Mouse (Mus musculus): Measurements from ENCODE around the gene Nedd9. TPM values are rescaled to one million over a fixed set of nuclear protein-coding genes. Genes with fewer than 3 reads are reported as not detected.

Gene Nedd9
- total RNA-seq, 1 experiment from 2014 or later, result 7.3 TPM

DNA sequence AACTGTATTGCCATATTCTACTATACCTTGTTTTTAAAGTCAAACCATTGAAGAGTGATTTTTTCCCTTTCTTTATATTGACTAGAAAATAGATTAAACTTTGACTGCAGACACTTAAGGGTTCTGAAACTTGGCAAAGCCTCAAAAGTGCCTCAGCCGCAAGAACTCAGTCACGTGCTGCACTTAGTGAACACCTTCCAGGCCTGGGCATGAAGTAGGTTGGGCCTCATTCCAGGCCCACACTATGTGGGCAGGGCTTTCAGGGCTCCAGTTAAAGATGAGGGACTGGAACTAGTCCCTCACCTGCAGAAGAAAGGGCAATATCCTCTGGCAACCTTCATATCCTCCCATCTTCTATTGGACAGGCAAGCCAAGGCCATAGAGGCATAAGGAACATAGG is 131.6 kb downstream of the Nedd9 start:
- no peak for ATAC-seq (replicated peaks; ENCODE audit: low read depth, poor library complexity, severe bottlenecking)

DNA sequence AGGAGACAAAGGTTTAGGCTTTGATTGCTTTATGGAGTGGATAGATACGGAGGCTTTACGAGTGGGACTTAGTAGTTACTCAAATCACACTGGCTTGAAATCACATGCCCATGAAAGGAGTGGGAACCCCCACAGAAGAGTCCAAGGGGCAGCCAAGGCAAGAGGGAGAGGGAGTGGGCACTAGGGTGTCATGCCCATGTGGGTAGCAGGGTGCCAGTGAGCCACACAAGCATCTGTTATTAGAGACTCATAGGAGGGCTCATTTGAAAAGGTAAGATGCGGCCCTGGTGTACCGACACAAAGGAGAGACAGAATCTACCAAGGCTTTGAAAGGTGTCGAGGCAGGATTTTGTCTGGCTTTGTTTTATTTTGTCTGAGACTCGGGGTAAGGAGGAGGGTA is 132.6 kb downstream of the Nedd9 start:
- no peak for ATAC-seq (replicated peaks; ENCODE audit: low read depth, poor library complexity, severe bottlenecking)

DNA sequence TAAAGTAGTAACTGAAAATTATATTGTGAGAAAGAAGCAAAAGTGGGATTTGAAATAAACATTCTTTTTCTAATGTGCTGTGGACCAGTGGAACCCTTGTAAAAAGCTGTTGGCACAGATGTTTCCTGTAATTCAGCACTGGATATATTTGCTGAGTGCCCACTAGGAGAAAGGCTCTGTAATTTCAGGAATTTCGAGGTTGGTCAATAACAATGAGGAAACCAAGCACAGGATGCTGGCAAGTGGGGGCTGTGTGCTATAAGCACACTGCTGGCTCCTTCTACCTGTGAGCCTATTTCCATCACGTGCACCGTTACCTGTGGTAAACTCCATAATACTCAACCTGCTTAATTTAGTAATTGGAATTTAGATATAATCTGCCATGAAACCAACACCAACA is 133.5 kb downstream of the Nedd9 start:
- ATAC-seq (replicated peaks; ENCODE audit: low read depth, poor library complexity, severe bottlenecking), result no peak

- ATAC-seq (replicated peaks; ENCODE audit: low read depth, poor library complexity, severe bottlenecking), result no peak
These were observed 134.8 kb downstream of the Nedd9 start for GRCm38 (mm10) chr13:41352352-41352751.

DNA sequence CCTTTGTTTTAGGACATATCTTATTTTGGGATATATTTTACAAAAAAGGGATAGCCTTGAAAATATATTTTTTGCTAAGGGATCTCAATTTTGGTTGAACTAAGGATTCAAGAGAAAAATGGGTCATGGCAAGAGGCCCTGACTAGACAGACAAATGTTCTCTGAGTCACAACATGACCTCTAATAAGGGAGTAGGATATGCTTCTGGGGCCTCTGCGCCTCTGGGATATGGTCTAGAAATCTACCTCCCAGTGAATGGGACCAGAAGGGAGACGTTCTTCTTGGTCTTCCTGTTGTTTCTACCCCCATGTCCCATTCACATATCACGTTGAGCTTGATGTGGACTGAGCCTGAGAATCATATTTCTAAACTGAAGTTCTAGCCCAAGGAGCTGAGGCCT is 136.6 kb downstream of the Nedd9 start:
- ATAC-seq (replicated peaks; ENCODE audit: low read depth, poor library complexity, severe bottlenecking), result no peak

DNA sequence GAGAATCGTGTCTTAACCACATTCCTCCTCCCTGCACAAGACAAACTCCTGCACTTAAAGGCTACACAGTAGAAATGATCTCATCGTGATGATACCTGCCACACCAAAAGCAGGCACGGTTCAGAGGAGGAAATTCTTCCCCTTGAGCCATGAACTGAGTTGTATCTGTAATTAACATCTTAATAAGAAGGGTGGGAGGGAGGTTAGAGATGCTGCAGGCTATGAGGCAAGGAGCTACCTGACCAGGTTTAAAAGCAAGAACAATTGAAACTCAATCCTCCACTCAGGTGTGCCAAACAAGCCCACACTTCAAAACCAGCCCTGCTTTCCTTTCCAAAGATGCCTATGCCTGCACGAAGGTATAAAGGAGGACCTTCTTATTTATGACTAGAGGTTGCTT is 137.4 kb downstream of the Nedd9 start:
- no peak for ATAC-seq (replicated peaks; ENCODE audit: low read depth, poor library complexity, severe bottlenecking)

GRCm38 (mm10) chr13:41345756-41346155 is 141.4 kb downstream of the Nedd9 start:
- ATAC-seq (replicated peaks; ENCODE audit: low read depth, poor library complexity, severe bottlenecking), result no peak

GRCm38 (mm10) chr13:41345306-41345705 is 141.9 kb downstream of the Nedd9 start:
- no peak for ATAC-seq (replicated peaks; ENCODE audit: low read depth, poor library complexity, severe bottlenecking)

DNA sequence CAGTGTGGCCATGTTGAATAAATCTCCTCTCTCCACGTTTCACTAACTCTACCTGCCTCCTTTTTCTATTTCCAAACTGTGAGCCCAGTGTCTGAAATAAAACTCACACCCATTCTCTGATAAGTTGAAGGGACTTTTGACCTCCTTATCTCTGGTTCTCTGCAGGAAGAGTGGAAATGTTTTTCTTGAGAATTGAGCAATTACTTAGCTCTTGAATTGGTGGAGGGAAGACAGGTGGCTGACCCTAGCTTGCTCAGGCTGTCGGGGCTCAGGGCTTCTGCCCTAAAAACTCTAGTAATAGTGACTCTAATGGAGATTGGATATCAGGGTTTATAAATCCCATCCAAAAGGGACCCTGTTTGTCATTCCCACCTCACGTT is 143.3 kb downstream of the Nedd9 start:
- ATAC-seq (replicated peaks; ENCODE audit: low read depth, poor library complexity, severe bottlenecking), result no peak

GRCm38 (mm10) chr13:41343163-41343886 is 143.8 kb downstream of the Nedd9 start:
- ATAC-seq (replicated peaks; ENCODE audit: low read depth, poor library complexity, severe bottlenecking), result no peak

- no peak for ATAC-seq (replicated peaks; ENCODE audit: low read depth, poor library complexity, severe bottlenecking)
These were observed 145.7 kb downstream of the Nedd9 start for GRCm38 (mm10) chr13:41341422-41341821.

DNA sequence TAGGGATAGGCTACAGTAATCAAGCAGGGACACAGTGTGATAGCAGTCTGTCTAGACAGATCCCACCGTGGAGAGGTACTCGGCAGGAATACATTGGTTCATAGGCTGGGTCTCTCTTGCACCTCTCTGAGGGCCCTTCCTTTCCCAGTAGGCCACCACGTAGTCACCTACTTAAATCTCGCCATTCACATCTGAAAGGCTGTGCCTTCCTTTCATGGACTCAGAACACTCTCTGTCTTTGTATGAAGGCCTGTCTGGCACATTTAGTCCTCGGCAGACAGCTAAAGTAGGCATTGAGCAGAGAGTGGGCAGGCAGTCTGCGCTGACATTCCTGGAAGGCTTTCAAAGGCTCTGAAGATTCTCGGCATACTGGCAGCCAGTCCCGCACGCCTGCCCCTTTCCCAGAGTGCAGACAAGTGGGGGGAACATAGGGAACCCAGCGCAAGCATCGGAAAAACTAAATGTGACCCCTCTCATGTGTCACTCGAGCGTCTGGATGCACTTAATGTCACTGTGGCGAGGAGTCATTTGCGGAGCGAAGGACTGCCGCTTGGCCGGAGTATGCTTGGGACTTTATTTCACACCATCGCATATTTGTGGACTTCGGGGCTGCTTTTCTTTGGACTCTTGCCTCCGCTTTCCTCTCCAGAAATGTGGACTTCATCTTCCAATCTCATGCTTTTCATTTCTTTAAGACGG is 147.4 kb downstream of the Nedd9 start:
- no peak for ATAC-seq (replicated peaks; ENCODE audit: low read depth, poor library complexity, severe bottlenecking)

GRCm38 (mm10) chr13:41339195-41339594 is 148.0 kb downstream of the Nedd9 start:
- ATAC-seq (replicated peaks; ENCODE audit: low read depth, poor library complexity, severe bottlenecking), result no peak

- no peak for ATAC-seq (replicated peaks; ENCODE audit: low read depth, poor library complexity, severe bottlenecking)
These were observed 149.8 kb downstream of the Nedd9 start for GRCm38 (mm10) chr13:41337407-41337806.

DNA sequence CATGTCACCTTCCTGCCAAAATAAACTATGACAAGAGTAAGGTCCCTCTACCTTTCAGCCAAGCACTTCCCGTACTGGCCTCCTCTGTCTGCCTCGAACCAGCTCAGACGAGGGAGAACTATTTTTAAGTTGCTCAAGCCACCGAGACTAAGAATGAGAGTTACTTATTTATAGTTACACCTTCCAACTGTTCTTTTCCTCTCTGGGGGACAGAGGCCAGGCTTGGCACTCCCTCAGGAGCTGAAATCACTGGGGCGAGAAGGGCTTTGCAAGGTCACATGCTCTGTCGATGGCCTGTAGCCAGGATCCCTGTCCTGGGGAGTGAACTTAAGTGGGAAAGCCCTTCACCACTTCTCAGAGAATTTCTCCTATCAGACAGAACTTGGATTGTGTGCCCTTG is 150.9 kb downstream of the Nedd9 start:
- ATAC-seq (replicated peaks; ENCODE audit: low read depth, poor library complexity, severe bottlenecking), result no peak

DNA sequence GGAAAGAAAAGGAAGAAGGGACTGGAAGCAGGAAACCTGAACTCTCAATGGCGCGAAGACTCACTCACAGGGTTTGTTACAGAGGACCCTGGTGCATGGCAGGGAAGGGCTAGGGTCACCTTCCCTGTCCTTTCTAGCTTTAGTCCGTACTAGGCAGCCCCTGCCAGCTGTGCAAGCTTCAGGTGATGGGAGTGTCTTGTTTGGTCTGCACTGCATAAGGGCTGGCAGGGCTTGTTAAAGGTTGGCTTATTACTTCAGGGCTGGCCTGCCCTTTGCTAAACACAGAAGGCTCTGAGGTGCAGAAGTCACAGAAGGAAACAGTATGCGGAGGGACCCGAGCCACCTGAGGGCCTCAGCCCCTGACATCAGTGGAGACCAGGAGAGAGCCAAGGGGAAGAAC is 151.4 kb downstream of the Nedd9 start:
- no peak for ATAC-seq (replicated peaks; ENCODE audit: low read depth, poor library complexity, severe bottlenecking)

GRCm38 (mm10) chr13:41334641-41335000 is 152.5 kb downstream of the Nedd9 start:
- ATAC-seq (replicated peaks; ENCODE audit: low read depth, poor library complexity, severe bottlenecking), result no peak

DNA sequence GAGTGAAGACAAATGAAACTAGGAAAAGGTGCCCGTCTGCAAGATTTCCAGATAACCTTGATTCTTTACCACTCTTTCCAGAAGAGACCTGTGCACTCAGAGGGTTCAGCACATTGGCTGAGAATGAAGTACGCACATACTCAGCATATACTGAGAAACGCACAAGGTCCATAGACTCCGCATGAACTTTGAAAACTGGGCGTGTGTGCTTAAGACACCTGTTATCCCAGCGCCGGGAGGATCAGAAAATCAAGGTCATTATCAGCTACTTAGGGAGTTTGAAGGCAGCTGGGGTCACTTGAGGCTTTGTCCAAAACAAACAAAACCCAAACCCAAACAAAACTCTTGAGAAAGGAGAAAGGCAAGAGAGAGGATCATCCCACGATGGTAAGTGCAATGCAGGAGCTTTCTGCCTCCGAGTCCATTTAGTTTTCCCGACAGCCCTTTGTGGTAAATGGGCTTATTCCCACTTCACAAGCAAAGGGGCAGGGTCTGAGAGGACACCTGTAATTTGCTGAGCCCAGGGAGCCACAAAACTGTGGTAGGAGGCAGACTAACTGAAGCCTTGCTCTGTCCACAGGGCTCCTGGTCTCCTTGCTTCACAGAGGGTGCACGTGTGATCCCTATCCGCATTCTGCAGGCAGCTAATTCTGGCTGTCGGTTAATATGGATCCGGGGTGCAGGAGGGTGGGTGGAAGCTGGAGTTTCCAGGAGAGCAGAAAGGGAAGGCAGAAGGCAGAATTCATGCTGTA is 153.1 kb downstream of the Nedd9 start:
- ATAC-seq (replicated peaks; ENCODE audit: low read depth, poor library complexity, severe bottlenecking), result no peak

DNA sequence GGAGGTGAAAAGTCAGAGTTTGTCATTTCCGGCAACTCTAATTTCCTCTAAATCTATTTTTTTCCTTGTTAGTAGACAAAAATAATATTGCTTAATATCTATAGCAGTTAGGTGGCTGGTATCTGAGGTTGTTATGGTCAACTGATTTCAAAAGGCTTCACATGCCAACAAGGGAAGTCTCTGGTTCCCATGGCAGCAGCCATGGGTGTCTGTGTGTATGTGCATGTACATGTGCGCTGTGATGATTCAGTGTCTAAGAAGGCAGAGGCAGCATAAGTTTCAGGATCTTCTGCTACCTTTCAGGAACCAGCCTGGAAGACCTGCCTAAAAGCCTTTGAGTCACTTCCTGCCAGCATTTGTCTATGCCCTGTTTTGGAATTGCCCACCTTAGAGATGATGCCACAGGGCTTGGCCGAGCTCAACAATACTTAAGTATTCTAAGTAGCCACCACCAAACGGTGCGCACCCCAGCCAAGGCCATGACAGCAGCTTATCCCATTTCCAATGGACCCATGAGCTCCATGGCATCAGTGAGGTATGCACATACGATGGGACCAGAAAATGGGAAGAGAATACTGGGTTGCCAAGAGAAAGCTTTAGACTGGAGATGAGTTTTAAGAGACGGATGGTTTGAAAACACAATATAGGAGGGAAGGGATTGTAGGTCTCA is 155.4 kb downstream of the Nedd9 start:
- ATAC-seq (replicated peaks; ENCODE audit: low read depth, poor library complexity, severe bottlenecking), result peak; percentile 64

DNA sequence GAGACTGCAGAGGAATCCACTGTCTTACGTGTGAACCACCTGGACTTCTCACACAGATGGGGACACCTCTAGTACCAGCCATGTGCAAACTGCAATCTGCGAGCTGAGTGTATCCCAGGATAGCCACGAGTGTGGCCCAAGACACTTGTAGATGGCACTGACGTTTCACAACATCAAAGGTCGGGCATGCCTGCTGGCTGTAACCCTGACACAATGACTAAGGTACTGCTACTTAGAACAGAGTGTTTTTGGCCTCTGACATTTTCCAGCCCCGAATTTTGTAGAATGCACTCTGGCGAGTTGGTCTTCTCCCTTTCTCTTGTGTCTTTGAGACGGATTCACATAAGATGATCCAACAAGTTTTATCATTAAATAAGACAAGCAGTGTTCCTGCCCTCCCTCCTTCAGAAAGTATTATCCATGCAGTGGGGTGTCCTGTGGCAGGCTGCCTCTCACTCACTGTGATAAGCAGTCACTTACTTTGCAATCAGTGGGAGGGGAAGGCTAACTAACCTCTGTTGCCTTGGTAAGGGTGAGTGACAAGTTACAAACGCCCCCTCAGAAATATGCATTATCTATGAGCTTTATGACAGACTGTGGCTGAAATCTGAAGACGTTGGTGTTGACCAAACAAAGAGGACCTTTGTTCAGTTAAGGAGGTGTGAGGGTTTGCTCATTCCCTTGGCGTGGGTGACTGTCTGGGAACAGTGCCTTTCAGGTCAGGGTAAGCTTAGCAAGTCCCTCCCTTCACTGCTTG is 156.4 kb downstream of the Nedd9 start:
- no peak for ATAC-seq (replicated peaks; ENCODE audit: low read depth, poor library complexity, severe bottlenecking)

Data from common myeloid progenitor, adult 5-6 weeks (primary cell).